Mouse (Mus musculus) brain, embryonic 18.5 days (tissue): ENCODE measurements around the gene Khdrbs1.
"Not testable (repeated sequence)": the region's sequence is repeated elsewhere in the genome, so short reads cannot be mapped to it uniquely, and the experiment has no call there.

Experiments used
- DNase-seq: peaks from one replicate; pipeline ENCODE4 v3.0.0-alpha.2; 2012; ENCODE audit warnings: low read depth, low spot score

Khdrbs1 gene

DNA sequence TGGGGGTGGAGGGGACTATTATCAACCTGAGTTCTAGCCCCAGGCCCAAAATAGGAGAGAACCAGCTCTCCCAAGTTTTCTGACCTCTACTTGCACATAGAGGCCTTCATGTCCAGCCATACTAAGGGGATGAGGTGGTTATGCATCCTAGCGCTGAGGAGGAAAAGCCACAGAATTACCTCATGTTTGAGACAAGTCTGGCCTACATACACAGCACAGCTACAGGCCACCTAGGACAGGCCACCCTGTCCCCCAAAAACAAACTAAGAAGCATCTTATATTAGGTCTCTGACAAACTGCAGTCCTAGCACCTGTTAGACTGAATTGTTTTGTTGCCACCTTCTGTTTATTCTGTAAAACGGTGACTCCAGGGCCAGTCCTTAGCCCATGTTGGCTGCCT, 1.4 kb upstream of the Khdrbs1 start:
- no peak for DNase-seq

- no peak for DNase-seq
Observed at GRCm38 (mm10) chr4:129743010-129743390, 897 bp upstream of the Khdrbs1 start.

DNA sequence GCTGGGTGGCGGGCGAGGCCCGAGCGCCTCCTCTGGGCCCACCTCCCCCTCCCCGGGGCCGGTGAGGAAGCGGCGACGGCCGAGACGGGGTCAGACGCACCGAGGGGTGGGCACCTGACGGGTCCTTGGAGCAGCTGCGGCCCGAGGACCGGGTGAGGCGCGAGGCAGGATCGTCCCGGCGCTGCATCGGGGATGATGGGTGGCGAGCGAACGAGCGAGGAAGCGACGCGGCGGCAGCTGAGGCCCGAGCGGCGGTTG, 200 bp downstream of the Khdrbs1 start:
- no peak for DNase-seq

DNA sequence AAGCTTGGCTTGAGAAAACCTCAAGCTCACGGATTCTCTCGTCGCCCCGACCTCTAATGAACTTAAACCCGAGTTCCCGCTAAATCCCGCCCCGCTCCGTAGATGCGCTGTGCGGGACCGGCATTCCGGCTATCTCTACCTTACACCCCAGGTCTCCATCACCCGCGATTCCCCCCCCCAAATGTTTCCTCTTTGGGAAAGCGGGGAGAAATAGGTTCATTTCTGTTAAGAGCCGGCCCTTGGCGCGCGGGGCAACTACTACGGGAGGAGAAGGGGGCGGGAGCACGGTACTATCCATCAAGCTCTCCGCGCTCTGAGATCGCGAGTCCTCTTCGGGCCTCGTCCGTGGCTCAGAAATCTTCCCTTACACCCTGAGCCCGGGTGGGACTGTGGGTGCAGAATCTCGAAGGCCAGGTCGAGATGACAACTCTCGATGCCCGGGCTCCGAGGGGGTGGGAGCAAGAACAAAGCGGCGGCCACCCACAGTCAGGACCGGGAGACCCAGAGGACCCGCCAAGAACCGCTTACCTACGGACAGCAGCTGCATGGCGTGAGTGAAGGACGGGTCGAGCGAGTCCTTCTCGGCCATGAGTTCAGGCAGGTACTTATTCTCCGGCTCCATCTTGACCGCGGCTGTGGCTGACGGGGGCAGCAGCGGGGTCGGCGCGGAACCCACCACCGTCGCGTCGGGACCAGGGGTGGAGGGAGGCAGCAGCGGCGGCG, 691 bp downstream of the Khdrbs1 start:
- DNase-seq = no peak

DNA sequence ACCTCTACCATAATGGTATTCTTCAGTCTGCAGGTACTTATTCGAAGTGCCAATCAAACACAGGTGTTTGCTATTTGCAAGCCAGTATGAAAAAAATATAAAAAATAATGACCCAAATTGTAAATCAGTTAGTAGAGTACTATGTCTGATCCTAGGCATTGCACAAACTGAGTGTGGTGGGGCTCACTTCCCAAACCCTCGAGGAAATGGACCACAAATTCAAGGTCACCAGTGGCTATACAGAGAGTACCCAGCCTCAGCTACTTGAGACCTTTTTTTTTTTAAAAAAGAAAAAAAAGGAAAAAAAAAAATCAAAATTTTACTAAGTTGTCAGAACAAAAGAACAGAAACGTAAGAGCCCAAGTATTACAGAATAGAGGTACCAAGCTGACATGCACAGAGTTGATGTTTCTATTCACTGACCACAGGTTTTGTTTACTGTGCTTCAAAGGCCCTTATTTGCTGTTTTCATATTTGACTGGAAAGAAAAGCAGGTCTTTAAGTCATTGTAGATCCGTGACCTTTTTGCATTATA, 2.9 kb downstream of the Khdrbs1 start:
- DNase-seq = no peak

- no peak for DNase-seq
Observed at GRCm38 (mm10) chr4:129736173-129736572, 5.9 kb downstream of the Khdrbs1 start.

GRCm38 (mm10) chr4:129735485-129735884, 6.6 kb downstream of the Khdrbs1 start:
- DNase-seq = not testable (repeated sequence)

DNA sequence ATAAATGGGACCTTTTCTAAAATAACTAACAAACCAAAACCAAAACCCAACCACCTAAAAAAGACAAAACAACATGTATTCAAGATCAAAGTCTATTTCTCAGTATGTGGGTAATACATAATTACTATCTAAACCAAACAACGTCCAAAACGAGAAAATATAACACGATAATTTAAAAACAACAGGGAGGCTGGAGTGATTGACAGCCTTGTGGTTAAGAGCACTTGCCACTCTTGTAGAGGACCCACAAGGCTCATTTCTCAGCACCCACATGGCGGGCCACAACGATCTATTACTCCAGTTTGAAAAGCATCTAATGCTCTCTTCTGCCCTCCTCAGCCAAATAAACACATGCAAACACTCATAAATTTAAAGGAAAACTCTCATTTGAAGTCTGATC, 10.7 kb downstream of the Khdrbs1 start:
- DNase-seq = no peak

GRCm38 (mm10) chr4:129716310-129716709, 25.8 kb downstream of the Khdrbs1 start:
- DNase-seq = no peak

GRCm38 (mm10) chr4:129709486-129710129, 32.5 kb downstream of the Khdrbs1 start:
- no peak for DNase-seq

- no peak for DNase-seq
Observed at GRCm38 (mm10) chr4:129706750-129707149, 35.4 kb downstream of the Khdrbs1 start.

- no peak for DNase-seq
Observed at GRCm38 (mm10) chr4:129702454-129702853, 39.6 kb downstream of the Khdrbs1 start.

DNA sequence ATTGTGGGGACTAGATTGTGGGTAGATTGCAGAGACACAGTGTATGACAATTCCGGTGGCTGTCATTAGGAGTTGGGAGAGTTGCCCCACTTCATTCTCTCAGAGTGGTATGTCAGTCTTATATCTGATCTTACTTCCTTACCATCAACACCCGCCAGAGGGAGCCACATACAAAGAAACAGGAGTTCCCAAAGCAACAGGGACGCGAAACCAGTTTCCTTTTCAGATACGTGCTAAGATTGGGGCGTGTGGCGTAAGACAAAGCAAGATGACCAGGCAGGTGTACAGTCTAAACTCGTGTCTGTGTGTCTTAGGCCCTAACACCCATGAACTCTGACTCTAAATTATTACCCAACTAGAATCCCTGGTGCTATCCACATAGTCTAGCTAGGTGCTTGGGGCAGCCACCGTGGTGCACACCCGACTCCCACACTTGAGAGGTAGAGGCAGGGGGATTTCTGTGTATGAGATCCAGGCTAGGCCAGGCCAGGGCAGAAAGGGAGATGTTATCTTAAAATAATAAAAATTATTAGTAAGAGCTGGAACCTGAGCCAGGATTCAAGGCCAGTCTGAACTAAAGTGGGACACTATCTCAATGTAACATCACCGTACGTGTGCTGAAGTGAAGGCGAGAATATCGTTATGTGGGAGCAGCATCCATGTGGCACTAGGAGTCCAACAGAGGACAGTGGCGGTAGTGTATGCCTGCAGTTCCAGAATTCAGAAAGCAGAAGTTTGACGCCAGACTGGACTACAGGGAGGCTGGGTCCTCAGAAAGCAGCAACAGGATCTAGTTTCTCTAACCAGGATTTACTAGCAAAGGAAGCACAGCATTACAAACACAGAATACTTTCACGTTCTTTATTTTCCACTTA, 40.4 kb downstream of the Khdrbs1 start:
- peak; percentile 81 for DNase-seq

GRCm38 (mm10) chr4:129700661-129701060, 41.4 kb downstream of the Khdrbs1 start:
- DNase-seq = not testable (repeated sequence)

- DNase-seq = no peak
Observed at GRCm38 (mm10) chr4:129700216-129700615, 41.9 kb downstream of the Khdrbs1 start.

DNA sequence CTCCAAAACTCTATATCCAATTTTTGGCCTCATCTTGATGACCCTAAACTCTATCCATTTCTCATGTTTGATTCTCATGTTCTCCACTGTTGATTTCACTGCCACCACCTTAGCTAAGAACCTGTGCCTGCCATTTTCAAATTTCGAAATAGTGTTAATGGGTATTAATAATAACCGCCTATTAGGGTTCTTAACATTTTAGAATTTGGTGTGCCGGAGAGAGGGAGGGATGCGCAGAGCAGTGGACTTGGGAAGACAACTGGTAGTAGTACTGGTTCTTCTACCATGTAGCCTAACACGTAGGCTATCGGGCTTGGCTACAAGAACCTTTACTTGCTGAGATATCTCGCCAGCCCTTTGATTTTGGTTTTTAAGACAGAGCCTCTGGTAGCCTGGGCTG, 44.9 kb downstream of the Khdrbs1 start:
- no peak for DNase-seq

- peak; percentile 89 for DNase-seq
Observed at GRCm38 (mm10) chr4:129696158-129696985, 45.7 kb downstream of the Khdrbs1 start, which contains the start of gene Tmem39b. Tmem39b (minus strand) TSS chr4:129696838.

DNA sequence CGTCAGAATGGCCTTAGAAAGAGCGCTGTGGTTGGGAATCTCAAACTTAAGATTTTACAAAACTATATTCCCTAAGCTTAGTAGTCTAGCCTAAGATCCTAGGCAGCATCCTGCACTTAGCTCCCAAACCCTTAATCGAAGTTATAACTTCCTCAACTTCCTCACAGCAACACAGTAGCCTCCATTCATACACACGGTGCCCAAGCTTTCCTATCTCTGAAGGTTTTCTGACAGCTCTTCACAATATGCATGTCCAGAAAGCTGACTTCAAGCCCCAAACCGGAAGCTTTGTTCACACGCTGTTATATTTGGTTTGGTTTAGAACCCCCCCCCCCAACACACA, 46.3 kb downstream of the Khdrbs1 start:
- DNase-seq = no peak

GRCm38 (mm10) chr4:129684531-129684930, 57.6 kb downstream of the Khdrbs1 start:
- DNase-seq = no peak

DNA sequence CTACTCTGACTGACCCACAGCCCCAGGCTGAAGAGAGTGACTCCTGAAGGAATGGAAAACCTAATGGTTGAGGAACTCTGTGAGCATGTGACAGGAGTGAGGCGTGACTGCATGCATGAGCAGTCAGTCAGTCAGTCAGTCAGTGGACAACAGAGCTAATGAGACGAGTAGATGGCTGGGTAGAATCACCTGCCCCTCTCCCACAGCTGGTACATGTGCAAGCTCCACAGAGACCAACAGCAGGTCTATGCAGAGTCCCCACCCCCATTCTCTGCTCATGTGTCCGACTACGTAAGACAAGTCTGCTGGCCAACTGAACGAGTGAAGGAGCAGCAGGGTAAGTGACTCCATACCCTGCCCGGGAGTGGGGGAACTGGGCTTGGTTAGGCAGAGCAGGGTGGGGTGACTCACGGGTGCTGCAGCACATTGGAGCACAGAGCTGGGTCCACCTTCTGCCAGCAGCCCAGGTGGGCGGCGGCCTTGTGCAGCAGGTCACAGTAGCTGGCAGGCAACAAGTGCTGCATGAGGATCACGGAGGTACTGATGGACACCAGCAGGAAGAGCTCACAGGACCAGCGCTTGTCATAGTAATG, 58.1 kb downstream of the Khdrbs1 start:
- DNase-seq = no peak

- no peak for DNase-seq
Observed at GRCm38 (mm10) chr4:129681837-129682236, 60.3 kb downstream of the Khdrbs1 start.
